Mouse (Mus musculus) C2C12 (cell line): Measurements from ENCODE around the gene Ptpn7.

ENCODE experiments used
- CEBPB ChIP-seq: IDR thresholded peaks from one replicate; pipeline ENCODE4 v1.6.1; 2011; ENCODE audit warnings: low read depth, mild to moderate bottlenecking, control low read depth, moderate library complexity
- CTCF ChIP-seq: IDR thresholded peaks from one replicate; pipeline ENCODE4 v1.5.1; 2011; ENCODE audit not compliant: control insufficient read depth, insufficient read depth, insufficient read length
- FOSL1 ChIP-seq: IDR thresholded peaks from one replicate; pipeline ENCODE4 v1.8.0; 2011; ENCODE audit warnings: mild to moderate bottlenecking, low read length; ENCODE audit not compliant: poor library complexity, insufficient read depth, severe bottlenecking
- MAX ChIP-seq: IDR thresholded peaks from one replicate; pipeline ENCODE4 v1.6.1; 2011; ENCODE audit warnings: mild to moderate bottlenecking, control low read depth
- MYOD1 ChIP-seq: IDR thresholded peaks from one replicate; pipeline ENCODE4 v1.6.1; 2011; ENCODE audit warnings: low read depth; ENCODE audit not compliant: control insufficient read depth, insufficient read length
- MYOG ChIP-seq: IDR thresholded peaks from one replicate; pipeline ENCODE4 v1.6.1; 2011; ENCODE audit not compliant: control insufficient read depth, insufficient read length; ENCODE audit errors: extremely low read depth
- USF1 ChIP-seq: IDR thresholded peaks from one replicate; pipeline ENCODE4 v1.6.1; 2011; ENCODE audit warnings: low read depth, mild to moderate bottlenecking, control low read depth, moderate library complexity

GRCm38 (mm10) chr1:135132473-135132872 lies at the start of gene Ptpn7:
- peak; percentile 89 for TF ChIP-seq CTCF
- TF ChIP-seq MYOG: no peak
- no peak for TF ChIP-seq USF1
- TF ChIP-seq MAX: no peak
- TF ChIP-seq CEBPB: no peak
- no peak for TF ChIP-seq MYOD1
- TF ChIP-seq FOSL1: no peak
